Mouse (Mus musculus) neural tube, embryonic 12.5 days (tissue): ENCODE measurements at regions not wholly inside any gene's neighbourhood (a gene's known extent, or its start where the extent isn't known, plus 50 kb on each side); places are given as distances from the start of the nearest gene placed in this dataset.

ENCODE experiments used
- ATAC-seq: fragments of 200-750 bp; cut with Nextera tagmentation; 2 replicates; pipeline ENCODE4 v1.8.0; 2017; ENCODE audit warnings: low read depth, mild to moderate bottlenecking, moderate TSS enrichment, moderate library complexity; ENCODE audit not compliant: low FRiP score
- H3K27ac ChIP-seq: fragments of 300-500 bp; sonication (generic); 2 replicates; pipeline ENCODE4 v1.5.1; 2016
- H3K27me3 ChIP-seq: fragments of 300-500 bp; sonication (generic); replicated peaks from 2 replicates; pipeline ENCODE4 v1.6.1; 2016; ENCODE audit warnings: mild to moderate bottlenecking
- H3K36me3 ChIP-seq: fragments of 300-500 bp; sonication (generic); 2 replicates; pipeline ENCODE4 v1.6.1; 2016; ENCODE audit warnings: mild to moderate bottlenecking
- H3K4me1 ChIP-seq: fragments of 300-500 bp; sonication (generic); 2 replicates; pipeline ENCODE4 v1.6.1; 2016
- H3K4me2 ChIP-seq: fragments of 300-500 bp; sonication (generic); replicated peaks from 2 replicates; pipeline ENCODE4 v1.6.1; 2016; ENCODE audit warnings: mild to moderate bottlenecking
- H3K4me3 ChIP-seq: fragments of 300-500 bp; sonication (generic); 2 replicates; pipeline ENCODE4 v1.5.1; 2016
- H3K9ac ChIP-seq: fragments of 300-500 bp; sonication (generic); 2 replicates; pipeline ENCODE4 v1.6.1; 2016; ENCODE audit warnings: mild to moderate bottlenecking
- H3K9me3 ChIP-seq: fragments of 300-500 bp; sonication (generic); 2 replicates; pipeline ENCODE4 v1.6.1; 2016; ENCODE audit warnings: mild to moderate bottlenecking
- WGBS: fragments of 180-500 bp; shearing (Covaris S2); methylation state at CpG from one replicate; pipeline ENCODE4 v1.1.7; 2016; 5-methylcytosine and 5-hydroxymethylcytosine counted together

DNA sequence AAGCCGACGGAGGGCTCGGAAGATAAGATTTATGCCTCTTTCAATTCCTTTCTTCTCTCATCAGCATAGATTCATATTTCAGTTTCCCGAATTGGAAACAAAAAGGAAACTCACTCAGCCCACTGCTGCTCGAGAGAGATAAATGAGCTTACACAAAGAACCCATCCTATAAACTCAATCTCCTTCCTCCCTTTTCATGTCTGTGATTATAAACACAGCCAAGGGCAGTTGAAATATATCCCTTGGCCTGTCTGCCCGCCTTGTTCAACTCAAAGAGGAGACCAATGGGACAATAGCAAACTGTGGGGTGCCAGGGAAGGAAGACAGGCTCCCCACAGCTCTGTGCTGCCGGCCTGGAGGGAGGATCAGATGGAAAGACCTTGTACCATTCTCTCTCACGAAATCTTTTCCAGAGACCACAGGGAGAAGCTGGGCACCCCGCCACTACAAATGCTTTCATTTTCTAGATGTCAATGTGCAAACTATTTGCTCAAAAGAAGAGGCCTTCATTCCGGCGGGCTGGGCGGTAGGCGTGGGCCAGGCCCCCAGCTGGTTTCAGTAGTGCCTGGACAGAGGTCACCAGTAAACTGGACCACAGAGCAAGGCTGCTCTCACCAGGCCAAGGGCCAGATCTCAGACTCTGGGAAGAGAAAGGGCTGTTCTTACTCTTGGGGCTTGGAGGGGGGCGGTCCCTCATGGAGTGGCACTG lies 69.7 kb upstream of the Syt13 start:
- Histone ChIP-seq H3K9me3 (no peaks in the 10 kb centered on the region), H3K27ac (peak overlapping the region; percentile 46), H3K27me3 (peaks cover 2% of the 10 kb centered on the region; the same call in 1 of the 2 replicates), H3K4me2 (peak overlapping the region; percentile 10; the same call in 1 of the 2 replicates), H3K4me3 (no peak overlapping the region), H3K4me1 (peaks cover 17% of the 10 kb centered on the region), H3K9ac (no peak overlapping the region), H3K36me3 (no peaks in the 10 kb centered on the region)
- WGBS, result 8% methylated on average over 14 of the region's 14 CpGs
- peak; percentile 83 for ATAC-seq

DNA sequence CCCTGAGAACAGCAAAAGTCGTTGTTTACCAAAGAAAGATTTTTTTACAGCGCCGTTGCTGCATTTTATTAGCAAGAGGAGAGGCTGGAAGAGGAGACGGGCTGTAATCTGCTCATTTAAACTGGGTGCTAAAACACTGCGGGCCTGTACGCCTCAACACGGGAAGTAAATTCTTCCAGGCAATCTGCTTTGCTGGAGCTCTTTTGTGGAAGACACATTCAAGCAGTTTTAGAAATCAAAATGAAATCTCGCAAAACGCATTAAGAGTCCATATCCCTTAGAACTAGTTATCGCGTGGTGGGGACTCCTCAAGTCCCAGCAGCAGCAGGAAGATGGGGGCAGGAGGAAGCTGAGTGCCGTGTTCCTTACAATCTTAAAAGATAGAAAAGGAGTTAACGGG lies 65.9 kb upstream of the Syt13 start:
- H3K27me3 ChIP-seq, result no peaks in the 10 kb centered on the region
- no peak overlapping the region for H3K4me2 ChIP-seq
- 43% methylated on average over 13 of the region's 13 CpGs for WGBS
- no peak overlapping the region for H3K27ac ChIP-seq
- H3K36me3 ChIP-seq, result no peaks in the 10 kb centered on the region
- peaks cover 28% of the 10 kb centered on the region for H3K4me1 ChIP-seq
- H3K9me3 ChIP-seq, result no peaks in the 10 kb centered on the region
- no peak for ATAC-seq
- no peak overlapping the region for H3K4me3 ChIP-seq
- H3K9ac ChIP-seq, result no peak overlapping the region

DNA sequence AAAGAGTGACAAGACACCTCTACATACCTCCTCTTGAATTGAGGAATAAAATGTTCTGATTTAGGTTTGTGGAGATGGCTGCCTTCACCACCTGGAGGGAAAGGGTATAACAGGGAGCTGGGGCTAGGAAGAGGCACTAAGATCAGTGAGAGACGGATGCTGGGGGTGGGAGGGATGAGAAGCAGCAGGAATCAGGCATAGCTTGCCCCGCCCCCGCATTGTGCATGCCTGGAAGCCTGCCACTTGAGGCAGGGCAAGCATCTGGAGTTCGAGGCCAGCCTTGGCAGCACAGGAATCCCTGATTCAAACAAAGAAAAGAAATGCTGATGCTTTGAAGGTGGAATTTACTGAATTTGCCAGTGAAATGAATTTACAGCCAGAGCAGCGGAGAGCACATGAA lies 63.6 kb upstream of the Syt13 start:
- no peak for ATAC-seq
- WGBS, result 39% methylated on average over 5 of the region's 5 CpGs
- Histone ChIP-seq H3K27me3 (no peaks in the 10 kb centered on the region), H3K27ac (no peak overlapping the region), H3K9me3 (no peaks in the 10 kb centered on the region), H3K4me1 (peaks cover 10% of the 10 kb centered on the region; the same call in 1 of the 2 replicates), H3K36me3 (no peaks in the 10 kb centered on the region), H3K4me3 (no peak overlapping the region), H3K4me2 (no peak overlapping the region), H3K9ac (no peak overlapping the region)

DNA sequence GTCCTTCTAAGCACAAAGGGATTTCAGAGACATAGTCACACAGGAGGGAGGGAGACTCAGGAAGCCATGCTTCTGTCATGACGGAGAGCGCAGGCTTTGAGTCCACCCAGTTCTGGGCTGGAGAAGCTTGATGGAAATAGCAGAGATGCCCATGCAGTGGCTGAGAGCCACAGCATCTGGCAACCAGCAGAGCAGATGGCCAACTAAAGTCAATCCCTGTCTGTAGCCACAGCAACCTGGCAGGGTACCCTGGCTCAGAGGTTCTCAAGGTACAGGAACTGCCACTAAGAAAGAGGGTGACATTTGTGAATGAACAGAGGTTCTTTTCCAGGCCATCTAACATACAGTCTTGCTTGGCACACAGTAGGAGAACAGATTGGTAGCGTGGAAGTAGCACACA lies 61.7 kb upstream of the Syt13 start:
- Histone ChIP-seq H3K27ac (no peak overlapping the region), H3K4me2 (no peak overlapping the region), H3K9ac (no peak overlapping the region), H3K4me1 (peaks cover 10% of the 10 kb centered on the region; the same call in 1 of the 2 replicates), H3K9me3 (no peaks in the 10 kb centered on the region), H3K36me3 (no peaks in the 10 kb centered on the region), H3K4me3 (no peak overlapping the region), H3K27me3 (no peaks in the 10 kb centered on the region)
- ATAC-seq, result no peak
- 83% methylated on average over 3 of the region's 3 CpGs for WGBS

DNA sequence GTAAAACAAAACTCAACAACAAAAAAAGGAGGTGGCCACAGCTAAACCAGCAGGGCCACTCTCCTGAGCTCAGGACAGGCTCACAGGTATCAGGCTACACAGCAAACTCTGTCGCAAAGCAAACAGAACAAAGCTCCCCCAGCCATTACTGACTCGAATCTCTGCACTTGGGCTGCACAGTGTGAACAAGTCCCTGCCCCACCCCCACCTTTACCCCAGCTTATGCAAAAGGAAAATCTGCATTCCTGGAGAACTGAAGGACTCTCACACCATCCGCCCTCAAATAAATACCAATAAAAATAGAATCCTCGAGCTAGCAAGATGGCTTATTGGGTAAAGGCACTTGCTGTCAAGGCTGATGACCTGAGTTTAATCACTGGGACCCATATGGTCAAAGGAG lies 60.6 kb upstream of the Syt13 start:
- H3K27me3 ChIP-seq, result no peaks in the 10 kb centered on the region
- no peaks in the 10 kb centered on the region for H3K36me3 ChIP-seq
- no peak for ATAC-seq
- 67% methylated on average over 4 of the region's 4 CpGs for WGBS
- H3K4me2 ChIP-seq, result no peak overlapping the region
- no peaks in the 10 kb centered on the region for H3K9me3 ChIP-seq
- H3K9ac ChIP-seq, result no peak overlapping the region
- no peak overlapping the region for H3K27ac ChIP-seq
- no peak overlapping the region for H3K4me3 ChIP-seq
- peaks cover 10% of the 10 kb centered on the region; the same call in 1 of the 2 replicates for H3K4me1 ChIP-seq

DNA sequence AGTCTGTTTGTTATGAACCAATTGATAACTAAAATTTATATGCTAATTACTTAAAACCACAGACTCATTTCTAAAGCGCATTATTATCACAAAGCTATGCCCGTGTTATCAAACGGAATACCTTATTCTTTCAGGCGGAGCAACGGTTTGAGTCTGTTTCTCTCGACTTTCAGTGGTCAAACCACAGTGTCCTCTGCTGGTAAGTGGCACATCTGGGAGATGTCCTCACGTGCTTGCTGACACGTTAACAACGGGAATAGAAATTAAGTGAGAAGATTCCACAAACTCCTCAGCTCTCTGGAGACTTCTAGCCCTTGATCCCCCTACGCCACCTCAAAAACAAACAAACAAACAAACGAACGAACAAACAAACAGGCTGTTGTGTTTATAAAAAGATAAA lies 58.9 kb upstream of the Syt13 start:
- Histone ChIP-seq H3K27me3 (no peaks in the 10 kb centered on the region), H3K4me1 (peaks cover 7% of the 10 kb centered on the region; the same call in 1 of the 2 replicates), H3K36me3 (no peaks in the 10 kb centered on the region), H3K9ac (no peak overlapping the region), H3K9me3 (no peaks in the 10 kb centered on the region), H3K4me3 (no peak overlapping the region), H3K27ac (no peak overlapping the region), H3K4me2 (no peak overlapping the region)
- no peak for ATAC-seq
- 79% methylated on average over 12 of the region's 12 CpGs for WGBS

DNA sequence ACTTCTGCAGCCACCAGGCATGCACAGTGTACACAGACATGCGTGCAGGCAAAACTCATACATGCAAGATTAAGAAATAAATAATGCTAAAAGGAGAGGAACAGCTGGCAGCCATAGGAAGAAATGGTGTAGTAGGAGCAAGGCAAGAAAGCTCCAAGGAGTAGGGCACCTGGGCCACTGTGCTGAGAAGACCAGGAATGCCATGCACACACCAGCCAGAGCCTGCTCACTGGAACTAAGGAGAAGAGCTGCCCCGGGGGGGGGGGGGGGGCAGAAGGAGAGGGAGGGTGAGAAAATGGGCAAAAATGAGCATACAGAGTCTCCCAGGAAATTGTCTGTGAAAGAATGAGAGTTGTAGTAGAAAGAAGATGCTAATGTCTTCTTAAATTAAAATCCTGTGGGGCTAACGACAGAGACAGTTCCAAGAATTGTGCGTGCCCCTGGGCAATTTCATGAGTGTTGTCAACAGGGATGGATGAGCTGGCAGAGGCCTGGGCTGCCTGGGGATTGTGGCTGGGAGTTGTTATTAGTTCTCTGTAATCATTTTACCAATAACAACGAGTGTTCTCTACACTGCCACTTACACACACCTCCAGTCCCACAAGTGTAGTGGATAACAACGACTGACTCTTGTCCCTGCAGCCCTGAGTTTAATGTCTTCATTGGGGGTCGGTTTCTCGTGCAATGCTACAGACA lies 54.2 kb upstream of the Syt13 start:
- WGBS, result 72% methylated on average over 8 of the region's 8 CpGs
- H3K27ac ChIP-seq, result no peak overlapping the region
- no peaks in the 10 kb centered on the region for H3K9me3 ChIP-seq

More for the DNA sequence above, 54.2 kb upstream of the Syt13 start:
- Histone ChIP-seq H3K4me1 (no peaks in the 10 kb centered on the region), H3K4me2 (no peak overlapping the region), H3K27me3 (no peaks in the 10 kb centered on the region), H3K36me3 (no peaks in the 10 kb centered on the region), H3K4me3 (no peak overlapping the region), H3K9ac (no peak overlapping the region)
- no peak for ATAC-seq
